Mouse (Mus musculus): ENCODE results near the gene Tmem107. TPM values are rescaled to one million over a fixed set of nuclear protein-coding genes. Genes with fewer than 3 reads are reported as not detected.

Tmem107 gene
- polyA plus RNA-seq, 1 experiment from 2014 or later: 101 TPM

- H3K36me3 ChIP-seq (ENCODE audit: control insufficient read depth, insufficient read depth, low read length): peaks cover 18% of the 10 kb centered on the region
- 75% methylated on average over 5 of the region's 5 CpGs for WGBS
- no peak overlapping the region for H3K4me3 ChIP-seq (ENCODE audit: low read length)
- H3K9me3 ChIP-seq (ENCODE audit: control insufficient read depth, low read length): no peaks in the 10 kb centered on the region
- no peak overlapping the region for H3K27ac ChIP-seq (ENCODE audit: low read length)
- H3K4me2 ChIP-seq (ENCODE audit: low read depth, low read length): no peak overlapping the region
- ATAC-seq (ENCODE audit: low read depth): no peak
- H3K4me1 ChIP-seq (replicated peaks; ENCODE audit: control insufficient read depth, insufficient read depth, low read length): peaks cover 20% of the 10 kb centered on the region
- H3K9ac ChIP-seq (ENCODE audit: low read length): no peak overlapping the region
- no peaks in the 10 kb centered on the region for H3K27me3 ChIP-seq (ENCODE audit: control insufficient read depth, insufficient read depth, low read depth, low read length)
Measured at GRCm38 (mm10) chr11:69038173-69038572, 32.4 kb upstream of the Tmem107 start.

DNA sequence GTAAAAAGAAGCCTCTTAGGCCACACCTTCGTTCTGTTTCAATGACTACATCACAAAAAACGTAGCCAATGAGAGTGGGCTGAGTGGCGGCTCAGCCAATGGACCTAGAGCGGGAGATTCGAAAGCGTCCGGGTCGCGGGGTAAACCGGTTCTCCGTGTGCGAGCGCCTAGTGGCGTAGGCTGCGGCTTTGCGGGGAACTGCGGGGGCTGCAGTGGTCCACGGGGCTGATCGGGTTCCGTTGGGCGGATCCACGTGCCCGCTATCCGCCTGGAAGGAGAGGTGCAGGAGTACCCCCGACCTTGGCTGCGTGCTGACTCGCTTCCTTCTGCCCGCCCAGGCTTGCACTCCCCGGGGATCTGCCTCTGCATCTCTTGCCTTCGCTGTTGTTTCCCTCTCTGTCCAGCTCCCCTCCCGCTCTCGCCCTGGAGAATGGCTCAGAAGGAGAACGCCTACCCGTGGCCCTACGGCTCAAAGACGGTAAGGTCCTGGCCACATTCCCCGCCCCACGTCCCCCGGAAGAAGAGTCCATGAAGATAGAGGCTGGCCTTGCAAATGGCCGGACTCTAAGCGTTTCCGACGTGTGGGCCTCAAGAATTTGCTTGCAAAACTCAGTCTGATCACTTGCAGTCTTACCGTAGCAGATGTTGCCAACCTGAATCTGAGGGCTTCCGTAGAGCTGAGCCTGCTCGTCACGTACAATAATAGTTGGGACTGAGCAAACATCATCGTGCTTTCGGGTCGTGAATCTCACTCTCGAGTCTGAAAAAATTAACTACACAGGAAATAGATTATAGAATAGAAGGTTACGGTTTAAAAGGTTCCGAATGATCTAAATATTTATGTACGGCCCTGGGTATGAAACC, 24.8 kb upstream of the Tmem107 start, which contains the start of gene Aurkb:
TSS of gene Aurkb (plus strand) at position 117 of the 864 bp plus-strand sequence.
- Histone ChIP-seq H3K36me3 (ENCODE audit: control insufficient read depth, insufficient read depth, low read length) (peaks cover 11% of the 10 kb centered on the region), H3K9ac (ENCODE audit: low read length) (peak within 1 kb of the TSS; percentile 86), H3K9me3 (ENCODE audit: control insufficient read depth, low read length) (no peaks in the 10 kb centered on the region), H3K4me2 (ENCODE audit: low read depth, low read length) (peak within 1 kb of the TSS; percentile 82), H3K4me3 (ENCODE audit: low read length) (peak within 1 kb of the TSS; percentile 88), H3K27ac (ENCODE audit: low read length) (peak within 1 kb of the TSS; percentile 95), H3K27me3 (ENCODE audit: control insufficient read depth, insufficient read depth, low read depth, low read length) (no peaks in the 10 kb centered on the region), H3K4me1 (replicated peaks; ENCODE audit: control insufficient read depth, insufficient read depth, low read length) (peaks cover 20% of the 10 kb centered on the region)
- peak; percentile 82 for ATAC-seq (ENCODE audit: low read depth)
- under 1% methylated on average over 54 of the region's 54 CpGs for WGBS

- Histone ChIP-seq H3K9me3 (ENCODE audit: control insufficient read depth, low read length) (no peaks in the 10 kb centered on the region), H3K9ac (ENCODE audit: low read length) (peak overlapping the region; percentile 86), H3K4me1 (replicated peaks; ENCODE audit: control insufficient read depth, insufficient read depth, low read length) (peaks cover 20% of the 10 kb centered on the region), H3K27me3 (ENCODE audit: control insufficient read depth, insufficient read depth, low read depth, low read length) (no peaks in the 10 kb centered on the region), H3K36me3 (ENCODE audit: control insufficient read depth, insufficient read depth, low read length) (peaks cover 16% of the 10 kb centered on the region), H3K4me2 (ENCODE audit: low read depth, low read length) (peak overlapping the region; percentile 82), H3K27ac (ENCODE audit: low read length) (peak overlapping the region; percentile 95), H3K4me3 (ENCODE audit: low read length) (peak overlapping the region; percentile 88)
- no peak for ATAC-seq (ENCODE audit: low read depth)
- WGBS: 1% methylated on average over 9 of the region's 9 CpGs
Measured at GRCm38 (mm10) chr11:69046395-69046774, 24.2 kb upstream of the Tmem107 start.

DNA sequence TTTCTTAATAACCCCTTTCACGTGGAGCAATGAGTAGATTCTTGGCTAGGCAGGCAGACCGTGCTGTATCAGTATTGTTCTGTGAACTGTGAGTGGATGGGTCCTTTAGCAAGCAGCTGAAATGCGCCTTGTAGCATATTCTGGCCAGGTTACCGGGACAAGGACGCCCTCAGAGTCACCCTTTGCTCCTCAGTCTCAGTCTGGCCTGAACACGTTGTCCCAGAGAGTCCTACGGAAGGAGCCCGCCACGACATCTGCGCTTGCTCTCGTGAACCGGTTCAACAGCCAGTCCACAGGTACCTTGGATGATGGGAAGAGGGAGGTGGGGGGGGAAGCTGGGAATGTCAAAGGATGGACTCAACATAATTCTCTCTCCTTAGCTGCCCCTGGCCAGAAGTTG, 23.0 kb upstream of the Tmem107 start:
- H3K27me3 ChIP-seq (ENCODE audit: control insufficient read depth, insufficient read depth, low read depth, low read length): no peaks in the 10 kb centered on the region
- H3K4me2 ChIP-seq (ENCODE audit: low read depth, low read length): peak overlapping the region; percentile 82
- H3K9ac ChIP-seq (ENCODE audit: low read length): no peak overlapping the region; the same call in 1 of the 2 replicates
- 84% methylated on average over 12 of the region's 12 CpGs for WGBS
- H3K4me3 ChIP-seq (ENCODE audit: low read length): peak overlapping the region; percentile 88
- no peak for ATAC-seq (ENCODE audit: low read depth)
- no peaks in the 10 kb centered on the region for H3K9me3 ChIP-seq (ENCODE audit: control insufficient read depth, low read length)
- peaks cover 20% of the 10 kb centered on the region for H3K4me1 ChIP-seq (replicated peaks; ENCODE audit: control insufficient read depth, insufficient read depth, low read length)
- no peak overlapping the region for H3K27ac ChIP-seq (ENCODE audit: low read length)
- H3K36me3 ChIP-seq (ENCODE audit: control insufficient read depth, insufficient read depth, low read length): peaks cover 16% of the 10 kb centered on the region

DNA sequence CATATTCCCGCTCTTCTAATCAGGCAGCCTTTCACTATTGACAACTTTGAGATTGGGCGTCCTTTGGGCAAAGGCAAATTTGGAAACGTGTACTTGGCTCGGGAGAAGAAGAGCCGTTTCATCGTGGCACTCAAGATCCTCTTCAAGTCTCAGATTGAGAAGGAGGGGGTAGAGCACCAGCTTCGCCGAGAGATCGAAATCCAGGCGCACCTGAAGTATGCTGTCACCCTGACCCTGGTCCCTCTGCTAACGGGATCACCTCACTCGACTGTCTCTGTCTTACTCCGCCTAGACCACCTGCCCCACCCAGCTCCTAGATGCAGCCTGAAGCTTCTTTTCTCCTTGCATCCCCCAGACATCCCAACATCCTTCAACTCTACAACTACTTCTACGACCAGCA, 22.5 kb upstream of the Tmem107 start:
- H3K4me2 ChIP-seq (ENCODE audit: low read depth, low read length): no peak overlapping the region
- H3K4me1 ChIP-seq (replicated peaks; ENCODE audit: control insufficient read depth, insufficient read depth, low read length): peaks cover 20% of the 10 kb centered on the region
- no peak overlapping the region for H3K9ac ChIP-seq (ENCODE audit: low read length)
- no peak overlapping the region for H3K4me3 ChIP-seq (ENCODE audit: low read length)
- no peaks in the 10 kb centered on the region for H3K9me3 ChIP-seq (ENCODE audit: control insufficient read depth, low read length)
- H3K27me3 ChIP-seq (ENCODE audit: control insufficient read depth, insufficient read depth, low read depth, low read length): no peaks in the 10 kb centered on the region
- 88% methylated on average over 14 of the region's 14 CpGs for WGBS
- H3K36me3 ChIP-seq (ENCODE audit: control insufficient read depth, insufficient read depth, low read length): peaks cover 16% of the 10 kb centered on the region
- H3K27ac ChIP-seq (ENCODE audit: low read length): no peak overlapping the region
- no peak for ATAC-seq (ENCODE audit: low read depth)

- no peak for ATAC-seq (ENCODE audit: low read depth)
- no peak overlapping the region for H3K4me2 ChIP-seq (ENCODE audit: low read depth, low read length)
- no peak overlapping the region for H3K9ac ChIP-seq (ENCODE audit: low read length)
- H3K4me3 ChIP-seq (ENCODE audit: low read length): no peak overlapping the region
- H3K36me3 ChIP-seq (ENCODE audit: control insufficient read depth, insufficient read depth, low read length): peaks cover 16% of the 10 kb centered on the region
- H3K4me1 ChIP-seq (replicated peaks; ENCODE audit: control insufficient read depth, insufficient read depth, low read length): peaks cover 18% of the 10 kb centered on the region
- H3K27me3 ChIP-seq (ENCODE audit: control insufficient read depth, insufficient read depth, low read depth, low read length): no peaks in the 10 kb centered on the region
- H3K9me3 ChIP-seq (ENCODE audit: control insufficient read depth, low read length): no peaks in the 10 kb centered on the region
- no peak overlapping the region for H3K27ac ChIP-seq (ENCODE audit: low read length)
- 77% methylated on average over 8 of the region's 8 CpGs for WGBS
Measured at GRCm38 (mm10) chr11:69050748-69051147, 19.9 kb upstream of the Tmem107 start.

DNA sequence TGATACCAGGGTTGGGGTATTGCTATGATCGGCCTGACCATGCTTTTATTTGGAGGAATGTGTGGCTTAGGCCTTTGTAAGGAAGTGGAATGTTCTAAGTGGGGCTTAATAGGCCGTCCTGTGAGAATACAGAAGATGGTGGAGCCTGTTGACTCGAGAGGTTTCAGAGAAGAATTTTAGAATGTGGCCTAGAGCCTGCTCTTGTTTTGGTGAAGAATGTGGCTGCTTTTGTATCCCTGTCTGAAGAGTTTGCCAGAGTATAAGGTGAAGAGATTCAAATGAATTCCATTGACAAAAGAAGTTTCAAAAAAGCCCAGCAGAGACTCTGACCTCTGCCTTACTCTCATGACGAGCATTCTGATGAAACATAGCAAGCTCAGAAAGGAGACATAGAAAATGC, 18.8 kb upstream of the Tmem107 start:
- no peak for ATAC-seq (ENCODE audit: low read depth)
- Histone ChIP-seq H3K4me1 (replicated peaks; ENCODE audit: control insufficient read depth, insufficient read depth, low read length) (peaks cover 13% of the 10 kb centered on the region), H3K36me3 (ENCODE audit: control insufficient read depth, insufficient read depth, low read length) (peaks cover 16% of the 10 kb centered on the region), H3K4me3 (ENCODE audit: low read length) (no peak overlapping the region), H3K4me2 (ENCODE audit: low read depth, low read length) (no peak overlapping the region), H3K27me3 (ENCODE audit: control insufficient read depth, insufficient read depth, low read depth, low read length) (no peaks in the 10 kb centered on the region), H3K27ac (ENCODE audit: low read length) (no peak overlapping the region), H3K9me3 (ENCODE audit: control insufficient read depth, low read length) (no peaks in the 10 kb centered on the region), H3K9ac (ENCODE audit: low read length) (no peak overlapping the region)
- 61% methylated on average over 4 of the region's 4 CpGs for WGBS

DNA sequence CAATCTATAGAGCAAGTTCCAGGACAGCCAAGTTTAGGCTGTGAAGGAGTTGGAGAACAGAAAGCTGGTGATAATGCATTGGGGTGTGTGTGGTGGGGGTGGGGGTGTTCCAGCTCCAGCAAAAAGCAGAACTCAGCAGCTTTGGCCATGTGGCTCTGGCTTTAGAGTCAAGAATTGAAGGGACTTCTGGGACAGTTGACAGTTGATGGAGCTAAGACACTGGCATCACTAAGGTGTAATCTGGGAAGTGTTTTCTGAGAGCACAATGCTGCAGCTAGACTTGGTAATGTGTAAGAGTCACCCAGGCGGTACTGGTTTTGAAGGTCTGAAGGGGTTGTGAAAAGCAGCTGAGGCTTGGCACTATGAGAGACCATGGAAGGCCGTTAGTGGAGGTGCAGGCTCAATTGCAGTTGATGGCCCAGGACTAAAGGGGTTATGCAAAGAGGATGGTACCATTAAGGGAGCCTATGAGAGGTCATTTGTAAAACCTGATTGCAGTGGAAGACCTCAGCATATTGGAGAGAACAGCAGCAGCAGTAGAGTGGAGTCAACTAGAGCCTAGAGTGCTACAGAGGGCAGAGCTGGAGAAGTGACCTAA, 17.7 kb upstream of the Tmem107 start:
- peaks cover 16% of the 10 kb centered on the region for H3K36me3 ChIP-seq (ENCODE audit: control insufficient read depth, insufficient read depth, low read length)
- H3K4me2 ChIP-seq (ENCODE audit: low read depth, low read length): no peak overlapping the region
- H3K4me1 ChIP-seq (replicated peaks; ENCODE audit: control insufficient read depth, insufficient read depth, low read length): peaks cover 4% of the 10 kb centered on the region; the same call in 1 of the 2 replicates
- no peak overlapping the region for H3K9ac ChIP-seq (ENCODE audit: low read length)
- H3K9me3 ChIP-seq (ENCODE audit: control insufficient read depth, low read length): no peaks in the 10 kb centered on the region
- H3K27me3 ChIP-seq (ENCODE audit: control insufficient read depth, insufficient read depth, low read depth, low read length): no peaks in the 10 kb centered on the region
- no peak for ATAC-seq (ENCODE audit: low read depth)
- WGBS: 81% methylated on average over 2 of the region's 2 CpGs
- H3K4me3 ChIP-seq (ENCODE audit: low read length): no peak overlapping the region
- no peak overlapping the region for H3K27ac ChIP-seq (ENCODE audit: low read length)

- WGBS: 59% methylated on average over 3 of the region's 3 CpGs
- peaks cover 5% of the 10 kb centered on the region for H3K4me1 ChIP-seq (replicated peaks; ENCODE audit: control insufficient read depth, insufficient read depth, low read length)
- no peak overlapping the region for H3K9ac ChIP-seq (ENCODE audit: low read length)
- H3K4me3 ChIP-seq (ENCODE audit: low read length): no peak overlapping the region
- H3K36me3 ChIP-seq (ENCODE audit: control insufficient read depth, insufficient read depth, low read length): peaks cover 11% of the 10 kb centered on the region
- H3K27ac ChIP-seq (ENCODE audit: low read length): no peak overlapping the region
- H3K27me3 ChIP-seq (ENCODE audit: control insufficient read depth, insufficient read depth, low read depth, low read length): no peaks in the 10 kb centered on the region
- H3K4me2 ChIP-seq (ENCODE audit: low read depth, low read length): no peak overlapping the region
- no peaks in the 10 kb centered on the region for H3K9me3 ChIP-seq (ENCODE audit: control insufficient read depth, low read length)
- ATAC-seq (ENCODE audit: low read depth): no peak
Measured at GRCm38 (mm10) chr11:69053848-69054247, 16.8 kb upstream of the Tmem107 start.
